9 mouse cellular contexts compared by ENCODE assay signal in the genomic region with DNA sequence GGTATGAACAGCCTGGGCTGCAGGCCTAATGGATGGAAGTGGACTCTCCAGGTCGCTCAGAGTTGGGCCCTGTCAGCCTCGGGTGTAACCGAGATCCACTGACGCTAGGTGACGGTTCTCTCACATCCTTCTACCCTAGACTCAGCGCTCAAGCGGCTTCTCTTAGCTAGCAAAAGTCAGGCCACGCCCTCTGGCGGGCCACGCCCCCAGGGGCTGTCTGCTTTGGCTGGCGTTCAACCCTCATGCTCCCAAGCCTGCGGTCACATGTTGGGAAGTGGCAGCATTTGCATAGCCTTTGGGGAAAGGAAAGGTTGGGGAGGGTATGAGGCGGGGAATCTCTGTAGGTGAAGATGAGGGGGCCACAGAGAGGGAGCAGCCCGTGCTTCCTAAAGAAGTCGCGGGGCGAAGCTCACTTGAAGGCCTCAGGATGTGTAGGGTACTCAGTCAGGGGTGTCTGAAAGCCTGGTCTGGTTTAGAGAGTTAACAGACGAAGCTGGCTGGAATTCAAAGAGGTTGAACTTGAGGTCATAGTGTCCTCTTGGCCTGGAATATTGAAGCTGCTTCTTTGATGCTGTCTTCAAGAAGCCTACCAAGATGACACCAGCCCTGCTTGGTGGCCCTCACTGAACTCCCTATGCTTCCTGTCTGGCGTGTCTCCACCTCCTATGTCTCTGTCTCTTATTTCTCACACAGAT. TPM values are rescaled to one million over a fixed set of nuclear protein-coding genes. Genes with fewer than 3 reads are reported as not detected.
DNase-seq lines count a peak whose midpoint lies in the region; ATAC-seq lines count a peak whose summit lies in the region.
"Had no signal": no experiment of that assay in that cellular context is flagged by ENCODE, and none has a peak within 500 bp of the region (broad histone marks: within the 10 kb centered on the region; RNA-seq: fewer than 3 reads in every experiment).

No protein-coding gene starts in this region.

- DNase-seq in right cerebral cortex, postnatal 14 days, result peak; percentile 42
- no peak for DNase-seq in right cerebral cortex, postnatal 36 days (ENCODE audit: low spot score in 2 of 2)
- peak; percentile 87 for DNase-seq in forebrain, embryonic 14.5 days (ENCODE audit: low spot score)
- DNase-seq in heart, postnatal 25 days (ENCODE audit: low spot score), result peak; percentile 50
- peak; percentile 88 to 89 for DNase-seq in kidney, postnatal 25 days
- peak; percentile 79 to 83 for DNase-seq in lung, postnatal 4 days
- peak; percentile 24 for DNase-seq in splenic B cell, adult 2 months (ENCODE audit: low read depth, low spot score)
- no peak for DNase-seq in c-Kit-positive CD71-positive TER-119-positive erythroid progenitor cells, embryonic 14.5 days (ENCODE audit: low spot score)

- no peaks in the 10 kb centered on the region for H3K36me3 ChIP-seq in forebrain, embryonic 14.5 days (ENCODE audit: control insufficient read depth, insufficient read depth, low read length)
- no peaks in the 10 kb centered on the region for H3K36me3 ChIP-seq in splenic B cell, adult 2 months (ENCODE audit: control insufficient read depth, insufficient read depth, low read length, poor library complexity, severe bottlenecking)

- peaks cover 51% of the 10 kb centered on the region for H3K27me3 ChIP-seq in forebrain, embryonic 14.5 days (replicated peaks; ENCODE audit: control insufficient read depth, insufficient read depth, low read length)
- no peaks in the 10 kb centered on the region for H3K27me3 ChIP-seq in splenic B cell, adult 2 months (ENCODE audit: control insufficient read depth, insufficient read depth, low read length, poor library complexity, severe bottlenecking)

- H3K4me2 ChIP-seq in forebrain, embryonic 14.5 days (ENCODE audit: low read length), result peak overlapping the region; percentile 39

- ATAC-seq in forebrain, embryonic 14.5 days, result peak; percentile 74

- H3K9me3 ChIP-seq in forebrain, embryonic 14.5 days (replicated peaks; ENCODE audit: control insufficient read depth, low read length), result no peaks in the 10 kb centered on the region

- intact Hi-C loops in heart, postnatal 25 days (cut with DNase I), result no loop called here

- 6% methylated on average over 19 of the region's 19 CpGs for WGBS in forebrain, embryonic 14.5 days

- no peak overlapping the region for H3K27ac ChIP-seq in forebrain, embryonic 14.5 days (ENCODE audit: low read depth, low read length)

- H3K4me1 ChIP-seq in forebrain, embryonic 14.5 days (ENCODE audit: control insufficient read depth, insufficient read depth, low read length), result peaks cover 17% of the 10 kb centered on the region

- H3K9ac ChIP-seq in forebrain, embryonic 14.5 days (ENCODE audit: low read length), result no peak overlapping the region

- H3K4me3 ChIP-seq in forebrain, embryonic 14.5 days (ENCODE audit: low read depth, low read length), result no peak overlapping the region

RNA-seq across cellular contexts. Expression of a gene that starts 37.3 kb away (rescaled TPM):
- polyA plus RNA-seq in forebrain, embryonic 14.5 days (2014; fragmentation: Nextera tagmentation; extraction: Ambion mirVana), result 13.8 and 15.1 TPM in 2 replicates
- total RNA-seq in heart, postnatal 25 days (2021), result 1 to 10 TPM; 1.1 to 1.7 TPM
- total RNA-seq: MEL had no signal

RNA-seq across cellular contexts. Expression of a gene that starts 40.3 kb away (rescaled TPM):
- 32.1 and 32.8 TPM in 2 replicates for polyA plus RNA-seq in forebrain, embryonic 14.5 days (2014; fragmentation: Nextera tagmentation; extraction: Ambion mirVana)
- total RNA-seq in heart, postnatal 25 days (2021), result 10 to 100 TPM; 36.8 to 37.5 TPM

RNA-seq across cellular contexts. Expression of a gene that starts 56.6 kb away (rescaled TPM):
- 0.04 TPM in 1 of 2 replicates, not detected in the other for polyA plus RNA-seq in forebrain, embryonic 14.5 days (2014; fragmentation: Nextera tagmentation; extraction: Ambion mirVana)
- not detected for total RNA-seq in heart, postnatal 25 days (2021)
- total RNA-seq: MEL had no signal

RNA-seq across cellular contexts. Expression of a gene that starts 59.6 kb away (rescaled TPM):
- polyA plus RNA-seq in forebrain, embryonic 14.5 days (2014; fragmentation: Nextera tagmentation; extraction: Ambion mirVana), result 0.21 TPM in 1 of 2 replicates, not detected in the other
- total RNA-seq in heart, postnatal 25 days (2021), result not detected
- total RNA-seq: MEL had no signal

Comparison
In these comparisons a context has a peak if more than half of its experiments do, and no peak if none do; other contexts are left out.
1. DNase-seq: peak in right cerebral cortex, postnatal 14 days (single experiment), forebrain, embryonic 14.5 days (single experiment), heart, postnatal 25 days (single experiment), kidney, postnatal 25 days (2 of 2), lung, postnatal 4 days (2 of 2) and splenic B cell, adult 2 months (single experiment); none in right cerebral cortex, postnatal 36 days (0 of 2) and c-Kit-positive CD71-positive TER-119-positive erythroid progenitor cells, embryonic 14.5 days (single experiment).